Mouse (Mus musculus) ES-Bruce4 (cell line): ENCODE measurements around the gene Ap1s2.

Source experiments
- CTCF ChIP-seq: IDR thresholded peaks from one replicate; pipeline ENCODE4 v1.8.1; 2011; ENCODE audit warnings: low read depth, low read length
- POLR2A ChIP-seq: IDR thresholded peaks from one replicate; pipeline ENCODE4 v1.8.1; 2011; ENCODE audit warnings: low read length; ENCODE audit not compliant: insufficient read depth

- no peak for TF ChIP-seq CTCF
- TF ChIP-seq POLR2A = no peak
These were observed 42.8 kb downstream of the Ap1s2 start for GRCm38 (mm10) chrX:163951618-163952017.
